Mouse (Mus musculus): Measurements from ENCODE around the gene Setd6.

DNA sequence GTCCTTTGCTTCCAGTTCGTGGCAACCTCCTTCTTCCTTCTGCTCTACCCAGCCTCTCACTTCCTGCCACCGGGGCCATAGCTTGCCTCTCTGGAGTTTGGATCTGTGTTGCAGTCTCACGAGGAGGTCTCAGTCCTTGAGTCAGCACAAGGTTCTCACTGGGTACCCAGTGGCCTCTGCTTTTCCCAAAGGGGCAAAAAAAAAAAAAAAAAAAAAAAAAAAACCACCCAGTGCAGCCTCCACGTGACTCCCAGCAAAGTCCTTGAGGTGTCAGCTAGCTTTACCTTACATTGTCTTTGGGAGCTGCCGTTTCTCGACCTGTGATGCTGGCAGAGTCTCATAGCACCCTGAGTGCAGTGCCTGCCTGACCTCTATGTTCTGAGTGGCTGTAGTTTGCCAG lies 17.5 kb upstream of the Setd6 start:
- TF ChIP-seq CTCF (IDR thresholded peaks at IDR 0.05; ENCODE audit: extremely low read depth, insufficient read depth, insufficient read length, insufficient replicate concordance) (no peak), POLR2A (IDR thresholded peaks at IDR 0.05; ENCODE audit: low read depth, low read length) (no peak)

Data from spleen, adult 2 months (tissue).